Mouse (Mus musculus) embryonic facial prominence, embryonic 15.5 days (tissue): ENCODE results near the gene Spen. TPM values are rescaled to one million over a fixed set of nuclear protein-coding genes. Genes with fewer than 3 reads are reported as not detected.
"Not testable (repeated sequence)": the region's sequence is repeated elsewhere in the genome, so short reads cannot be mapped to it uniquely, and the experiment has no call there.

Experiments
- ATAC-seq: fragments of 200-750 bp; cut with Nextera tagmentation; 2 replicates; pipeline ENCODE4 v1.8.0; 2017; ENCODE audit warnings: low read depth, moderate TSS enrichment; ENCODE audit not compliant: insufficient number of reproducible peaks, low FRiP score, low TSS enrichment
- H3K27ac ChIP-seq: fragments of 300-500 bp; sonication (generic); replicated peaks from 2 replicates; pipeline ENCODE4 v1.5.1; 2015; ENCODE audit warnings: mild to moderate bottlenecking, inconsistent platforms
- H3K27me3 ChIP-seq: fragments of 300-500 bp; sonication (generic); 2 replicates; pipeline ENCODE4 v1.6.1; 2015; ENCODE audit warnings: inconsistent platforms
- H3K36me3 ChIP-seq: fragments of 300-500 bp; sonication (generic); 2 replicates; pipeline ENCODE4 v1.6.1; 2015; ENCODE audit warnings: mild to moderate bottlenecking, inconsistent platforms
- H3K4me1 ChIP-seq: fragments of 300-500 bp; sonication (generic); 2 replicates; pipeline ENCODE4 v1.6.1; 2015; ENCODE audit warnings: inconsistent platforms
- H3K4me2 ChIP-seq: fragments of 300-500 bp; sonication (generic); replicated peaks from 2 replicates; pipeline ENCODE4 v1.6.1; 2015; ENCODE audit warnings: mild to moderate bottlenecking, inconsistent platforms
- H3K4me3 ChIP-seq: fragments of 300-500 bp; sonication (generic); replicated peaks from 2 replicates; pipeline ENCODE4 v1.5.1; 2015; ENCODE audit warnings: mild to moderate bottlenecking, inconsistent platforms
- H3K9ac ChIP-seq: fragments of 300-500 bp; sonication (generic); 2 replicates; pipeline ENCODE4 v1.6.1; 2015; ENCODE audit warnings: inconsistent platforms
- H3K9me3 ChIP-seq: fragments of 300-500 bp; sonication (generic); replicated peaks from 2 replicates; pipeline ENCODE4 v1.6.1; 2016; ENCODE audit warnings: inconsistent platforms
- WGBS: fragments of 180-500 bp; shearing (Covaris S2); methylation state at CpG from one replicate; pipeline ENCODE4 v1.1.7; 2015; 5-methylcytosine and 5-hydroxymethylcytosine counted together
- polyA plus RNA-seq: library from polyadenylated mRNA; unstranded; fragments of >200 nt; fragmentation: Nextera tagmentation; extraction: Ambion mirVana; gene quantifications from 2 replicates; pipeline ENCODE4 v1.2.1, GENCODE M21; 2015

The Spen gene
- polyA plus RNA-seq, 1 experiment from 2014 or later = 10.8 TPM

DNA sequence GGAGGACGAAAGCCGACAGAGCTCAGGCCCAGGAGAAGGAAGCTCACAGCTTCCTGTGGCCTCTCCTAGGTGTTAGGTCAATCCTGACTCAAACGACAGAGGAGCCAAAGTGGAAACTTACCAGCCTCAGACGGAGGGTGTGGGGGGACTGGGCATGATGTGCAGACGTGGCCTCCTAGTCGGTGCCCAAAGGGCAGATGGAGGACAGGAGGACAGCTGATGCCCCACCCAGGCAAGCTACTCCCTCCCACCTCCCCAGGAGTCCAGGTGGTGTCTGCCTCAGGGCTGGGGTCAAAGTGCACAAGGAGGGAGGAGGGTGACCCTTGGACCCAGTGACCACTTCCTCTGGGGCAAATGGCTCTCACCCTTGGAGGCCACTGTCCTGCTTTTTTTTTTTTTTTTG is 32.9 kb upstream of the Spen start:
- no peak for ATAC-seq
- Histone ChIP-seq H3K4me1 (peaks cover 5% of the 10 kb centered on the region), H3K4me2 (no peak overlapping the region), H3K36me3 (no peaks in the 10 kb centered on the region), H3K27ac (no peak overlapping the region), H3K9ac (no peak overlapping the region), H3K9me3 (no peaks in the 10 kb centered on the region), H3K4me3 (no peak overlapping the region), H3K27me3 (no peaks in the 10 kb centered on the region)
- 63% methylated on average over 6 of the region's 6 CpGs for WGBS

DNA sequence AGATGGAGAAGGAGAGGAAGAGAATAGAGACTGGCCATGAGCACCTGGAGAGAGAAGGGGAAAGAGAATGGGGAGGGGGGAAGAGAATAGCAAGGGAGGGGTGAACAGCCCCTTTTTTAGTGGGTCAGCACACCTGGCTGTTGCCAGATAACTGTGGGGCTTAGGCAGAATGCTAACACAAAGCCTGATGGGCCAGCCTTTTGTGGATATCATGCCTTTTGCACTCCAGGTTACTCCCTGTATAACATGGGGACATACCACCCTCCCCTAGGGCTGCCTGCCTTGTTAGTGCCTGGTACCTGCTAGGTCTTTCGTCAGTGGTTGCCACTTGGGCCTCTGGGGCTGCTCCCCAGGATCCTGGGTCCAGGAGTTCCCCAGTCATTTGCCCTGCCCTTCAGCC is 32.4 kb upstream of the Spen start:
- Histone ChIP-seq H3K36me3 (no peaks in the 10 kb centered on the region), H3K9me3 (no peaks in the 10 kb centered on the region), H3K27me3 (no peaks in the 10 kb centered on the region), H3K9ac (no peak overlapping the region), H3K4me3 (no peak overlapping the region), H3K27ac (no peak overlapping the region), H3K4me1 (peaks cover 5% of the 10 kb centered on the region), H3K4me2 (no peak overlapping the region)
- ATAC-seq = no peak
- 83% methylated on average over 1 of the region's 1 CpGs for WGBS

DNA sequence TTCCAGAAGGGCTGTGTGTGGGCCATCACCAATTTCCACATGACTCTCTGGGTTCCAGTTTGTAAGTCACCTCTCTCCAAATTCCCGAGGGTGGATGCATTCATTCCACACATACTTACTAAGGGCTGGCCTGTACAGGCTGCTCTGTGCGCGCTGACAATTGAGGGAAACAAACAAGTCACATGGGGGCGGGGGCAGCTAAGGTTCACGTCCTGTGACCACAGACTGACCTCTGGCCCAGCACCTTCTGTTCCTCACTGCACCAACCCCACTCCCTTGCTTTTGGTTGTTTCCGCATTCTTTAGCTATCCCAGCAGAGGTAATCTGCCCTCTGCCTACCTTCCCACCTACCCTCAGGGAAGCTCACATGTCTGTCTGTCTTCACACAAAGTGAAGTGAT is 31.6 kb upstream of the Spen start:
- no peak for ATAC-seq
- no peaks in the 10 kb centered on the region for H3K9me3 ChIP-seq
- no peak overlapping the region for H3K27ac ChIP-seq
- H3K4me3 ChIP-seq = no peak overlapping the region
- H3K9ac ChIP-seq = no peak overlapping the region
- H3K4me1 ChIP-seq = peaks cover 9% of the 10 kb centered on the region
- H3K27me3 ChIP-seq = no peaks in the 10 kb centered on the region
- WGBS = 59% methylated on average over 6 of the region's 6 CpGs
- H3K4me2 ChIP-seq = no peak overlapping the region
- no peaks in the 10 kb centered on the region for H3K36me3 ChIP-seq

DNA sequence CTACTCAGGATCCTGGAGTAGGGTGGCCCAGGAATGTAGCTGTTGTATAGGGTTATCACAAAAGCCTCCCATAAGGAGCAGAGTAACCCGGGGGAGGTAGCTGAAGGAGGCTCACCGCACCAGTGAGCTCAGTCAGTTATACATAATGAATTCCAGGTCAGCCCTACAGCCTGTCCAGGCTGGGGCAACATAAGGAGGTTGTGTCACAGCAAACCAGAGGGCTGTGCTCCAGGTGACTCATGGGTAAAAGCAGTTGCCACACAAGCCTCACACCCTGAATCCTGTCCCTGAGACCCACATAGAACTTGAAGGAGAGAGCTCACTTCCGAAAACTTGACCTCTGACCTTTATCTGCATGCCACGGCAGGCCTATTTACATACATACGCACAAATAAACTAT is 30.6 kb upstream of the Spen start:
- Histone ChIP-seq H3K4me3 (no peak overlapping the region), H3K36me3 (no peaks in the 10 kb centered on the region), H3K9me3 (no peaks in the 10 kb centered on the region), H3K27me3 (no peaks in the 10 kb centered on the region), H3K4me2 (no peak overlapping the region), H3K4me1 (peaks cover 10% of the 10 kb centered on the region), H3K27ac (no peak overlapping the region), H3K9ac (no peak overlapping the region)
- WGBS = 75% methylated on average over 5 of the region's 5 CpGs
- ATAC-seq = no peak

DNA sequence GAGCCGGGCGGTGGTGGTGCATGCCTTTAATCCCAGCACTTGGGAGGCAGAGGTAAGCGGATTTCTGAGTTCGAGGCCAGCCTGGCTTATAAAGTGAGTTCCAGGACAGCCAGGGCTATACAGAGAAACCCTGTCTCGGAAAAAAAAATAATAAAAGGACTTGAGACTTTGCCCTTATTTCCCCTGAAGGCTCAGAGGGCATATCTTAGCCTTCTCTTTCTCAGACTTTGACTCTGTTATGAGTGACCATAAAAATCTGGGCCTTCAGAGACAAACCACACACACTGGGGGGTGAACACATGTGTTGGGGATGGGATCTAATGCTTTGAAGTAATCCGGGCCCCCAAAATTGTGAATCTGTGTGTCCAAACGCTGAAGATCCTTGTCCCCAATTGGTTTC is 28.8 kb upstream of the Spen start:
- H3K9me3 ChIP-seq, H3K9ac ChIP-seq, H3K27ac ChIP-seq, H3K4me2 ChIP-seq, H3K36me3 ChIP-seq, ATAC-seq, H3K4me3 ChIP-seq, H3K27me3 ChIP-seq: not testable (repeated sequence)
- 85% methylated on average over 7 of the region's 7 CpGs for WGBS
- H3K4me1 ChIP-seq = peaks cover 10% of the 10 kb centered on the region

DNA sequence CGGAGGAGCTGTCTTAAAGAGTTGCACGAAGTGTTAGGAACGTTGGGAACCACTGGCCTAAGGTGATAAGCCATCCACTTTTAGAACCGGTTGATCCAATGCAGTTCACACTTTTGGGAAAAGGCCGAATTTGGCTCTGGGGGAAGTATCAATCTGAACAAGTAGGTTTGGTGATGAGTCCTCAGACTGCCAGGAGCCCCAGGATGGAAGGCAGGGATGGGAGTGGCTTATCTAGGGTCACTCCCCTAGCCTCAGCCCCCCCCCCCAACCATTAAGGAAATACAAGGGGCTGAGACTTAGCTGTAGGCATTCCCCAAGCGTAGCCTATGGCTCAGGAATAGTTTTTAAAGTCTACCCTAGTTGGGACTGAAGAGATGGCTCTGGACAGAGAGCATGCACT is 27.8 kb upstream of the Spen start:
- Histone ChIP-seq H3K36me3 (no peaks in the 10 kb centered on the region), H3K27me3 (no peaks in the 10 kb centered on the region), H3K9me3 (no peaks in the 10 kb centered on the region), H3K4me2 (no peak overlapping the region), H3K4me3 (no peak overlapping the region), H3K9ac (no peak overlapping the region), H3K27ac (peak overlapping the region; percentile 88; the same call in 1 of the 2 replicates), H3K4me1 (peaks cover 13% of the 10 kb centered on the region)
- no peak for ATAC-seq
- WGBS = 91% methylated on average over 6 of the region's 6 CpGs

DNA sequence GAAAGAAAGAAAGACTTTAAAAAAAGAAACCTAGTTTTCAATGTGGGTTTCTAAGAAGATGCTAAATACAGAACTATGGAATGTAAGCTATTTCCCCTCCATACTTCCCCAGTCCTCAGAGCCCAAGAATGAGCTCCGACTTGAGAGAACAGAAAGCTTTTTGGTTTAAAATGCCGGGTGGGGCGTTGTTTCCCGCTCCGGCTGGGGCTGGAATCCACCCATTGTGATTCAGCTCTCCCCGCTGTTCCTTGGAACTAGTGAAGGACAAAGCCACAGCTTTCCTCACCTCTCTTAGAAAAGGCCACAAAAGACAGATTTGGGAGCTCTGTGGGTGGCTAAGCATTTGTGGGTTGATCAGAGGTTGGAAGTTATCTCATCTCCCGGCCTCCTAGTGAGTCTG is 26.9 kb upstream of the Spen start:
- Histone ChIP-seq H3K27ac (peak overlapping the region; percentile 88), H3K4me2 (no peak overlapping the region), H3K27me3 (no peaks in the 10 kb centered on the region), H3K36me3 (no peaks in the 10 kb centered on the region), H3K4me3 (no peak overlapping the region), H3K9ac (no peak overlapping the region), H3K4me1 (peaks cover 14% of the 10 kb centered on the region), H3K9me3 (no peaks in the 10 kb centered on the region)
- 17% methylated on average over 7 of the region's 7 CpGs for WGBS
- peak; percentile 64 for ATAC-seq

DNA sequence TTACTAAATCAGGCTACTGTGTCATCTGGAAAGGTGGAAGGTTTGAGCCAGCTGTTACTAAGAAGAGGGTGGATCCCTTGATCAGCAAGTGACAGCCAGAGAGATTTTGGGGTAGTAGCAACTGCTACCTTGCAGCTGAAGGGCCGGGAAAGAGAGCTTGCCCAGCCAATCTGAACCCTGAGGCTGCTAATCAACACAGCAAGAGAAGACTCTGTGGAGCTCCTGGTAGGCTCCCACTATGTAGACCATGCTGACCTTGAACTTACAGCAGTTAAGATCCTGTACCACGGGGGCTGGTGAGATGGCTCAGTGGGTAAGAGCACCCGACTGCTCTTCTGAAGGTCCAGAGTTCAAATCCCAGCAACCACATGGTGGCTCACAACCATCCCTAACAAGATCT is 26.3 kb upstream of the Spen start:
- H3K27ac ChIP-seq = peak overlapping the region; percentile 51; the same call in 1 of the 2 replicates
- H3K4me1 ChIP-seq = peaks cover 19% of the 10 kb centered on the region
- H3K4me2 ChIP-seq = no peak overlapping the region
- no peaks in the 10 kb centered on the region for H3K27me3 ChIP-seq
- no peaks in the 10 kb centered on the region for H3K9me3 ChIP-seq
- no peak overlapping the region for H3K4me3 ChIP-seq
- 72% methylated on average over 3 of the region's 3 CpGs for WGBS
- no peak overlapping the region for H3K9ac ChIP-seq
- H3K36me3 ChIP-seq = no peaks in the 10 kb centered on the region
- ATAC-seq = no peak

DNA sequence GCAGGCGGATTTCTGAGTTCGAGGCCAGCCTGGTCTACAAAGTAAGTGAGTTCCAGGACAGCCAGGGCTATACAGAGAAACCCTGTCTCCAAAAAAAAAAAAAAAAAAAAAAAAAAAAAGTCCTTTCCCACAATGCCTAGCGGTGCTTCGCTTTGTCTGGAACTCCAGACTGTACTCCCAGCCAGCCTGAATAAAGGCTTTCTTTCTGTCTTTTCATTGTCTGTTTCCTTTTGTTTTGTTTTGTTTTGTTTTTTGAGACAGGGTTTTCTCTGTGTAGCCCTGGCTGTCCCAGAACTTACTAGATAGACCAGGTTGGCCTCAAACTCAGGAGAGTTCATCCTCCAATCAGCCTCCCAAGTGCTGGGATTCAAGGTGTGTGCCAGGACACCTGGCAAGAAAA is 25.8 kb upstream of the Spen start:
- no peaks in the 10 kb centered on the region for H3K27me3 ChIP-seq
- no peaks in the 10 kb centered on the region for H3K36me3 ChIP-seq
- H3K4me1 ChIP-seq = peaks cover 24% of the 10 kb centered on the region
- H3K9ac ChIP-seq = no peak overlapping the region
- no peak overlapping the region for H3K4me3 ChIP-seq
- H3K27ac ChIP-seq = no peak overlapping the region
- no peaks in the 10 kb centered on the region for H3K9me3 ChIP-seq
- no peak for ATAC-seq
- 94% methylated on average over 4 of the region's 4 CpGs for WGBS
- H3K4me2 ChIP-seq = no peak overlapping the region

DNA sequence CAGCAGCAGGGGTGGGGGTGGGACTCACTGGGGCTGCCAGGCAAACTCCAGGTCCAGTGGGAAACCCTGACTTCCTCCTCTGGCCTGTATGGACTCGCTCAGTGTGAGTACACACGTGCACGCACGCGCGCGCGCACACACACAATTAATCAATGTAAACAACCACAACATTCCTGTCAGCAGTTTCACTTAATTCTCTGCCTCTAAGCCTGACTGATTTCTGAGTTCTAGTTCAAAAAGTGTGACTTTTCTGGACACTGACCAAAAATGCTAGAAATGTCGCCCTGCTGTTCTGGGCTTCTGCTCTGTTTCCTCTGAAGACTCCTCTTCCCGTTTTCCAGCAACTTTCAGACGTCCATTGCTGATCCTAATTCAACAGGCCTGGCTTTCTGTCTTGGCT is 23.9 kb upstream of the Spen start:
- no peak for ATAC-seq
- H3K27me3 ChIP-seq = no peaks in the 10 kb centered on the region
- H3K4me1 ChIP-seq = peaks cover 37% of the 10 kb centered on the region
- H3K9ac ChIP-seq = no peak overlapping the region
- H3K36me3 ChIP-seq = no peaks in the 10 kb centered on the region
- peak overlapping the region; percentile 51; the same call in 1 of the 2 replicates for H3K27ac ChIP-seq
- 63% methylated on average over 11 of the region's 11 CpGs for WGBS
- no peak overlapping the region for H3K4me3 ChIP-seq
- no peaks in the 10 kb centered on the region for H3K9me3 ChIP-seq
- H3K4me2 ChIP-seq = no peak overlapping the region

DNA sequence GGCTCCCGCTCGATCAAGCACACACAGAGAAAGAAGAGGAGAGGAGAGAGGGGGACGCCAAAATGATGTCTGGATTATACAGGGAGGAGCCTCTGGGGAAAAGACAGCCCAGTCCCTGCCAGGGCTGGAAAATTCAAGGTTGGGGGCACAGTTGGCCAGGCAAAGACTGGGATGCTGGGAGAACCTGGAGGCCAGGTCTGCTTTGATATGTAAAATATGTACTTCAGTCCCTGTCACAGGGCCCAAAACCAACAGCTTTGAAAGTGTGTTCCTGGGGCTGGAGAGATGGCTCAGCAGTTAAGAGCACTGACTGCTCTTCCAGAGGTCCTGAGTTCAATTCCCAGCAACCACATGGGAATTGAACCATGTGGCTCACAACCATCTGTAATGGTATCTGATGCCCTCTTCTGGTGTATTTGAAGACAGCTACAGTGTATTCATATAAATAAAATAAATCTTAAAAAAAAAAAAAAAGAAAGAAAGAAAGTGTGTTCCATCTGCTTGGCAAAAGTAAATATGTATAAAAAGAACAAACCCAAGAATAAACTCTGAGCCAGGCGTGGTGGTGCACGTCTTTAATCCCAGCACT is 23.0 kb upstream of the Spen start:
- not testable (repeated sequence) for H3K4me2 ChIP-seq, ATAC-seq, H3K36me3 ChIP-seq, H3K9me3 ChIP-seq, H3K27me3 ChIP-seq, H3K27ac ChIP-seq, H3K4me3 ChIP-seq, H3K9ac ChIP-seq
- peaks cover 37% of the 10 kb centered on the region for H3K4me1 ChIP-seq
- 74% methylated on average over 5 of the region's 5 CpGs for WGBS

DNA sequence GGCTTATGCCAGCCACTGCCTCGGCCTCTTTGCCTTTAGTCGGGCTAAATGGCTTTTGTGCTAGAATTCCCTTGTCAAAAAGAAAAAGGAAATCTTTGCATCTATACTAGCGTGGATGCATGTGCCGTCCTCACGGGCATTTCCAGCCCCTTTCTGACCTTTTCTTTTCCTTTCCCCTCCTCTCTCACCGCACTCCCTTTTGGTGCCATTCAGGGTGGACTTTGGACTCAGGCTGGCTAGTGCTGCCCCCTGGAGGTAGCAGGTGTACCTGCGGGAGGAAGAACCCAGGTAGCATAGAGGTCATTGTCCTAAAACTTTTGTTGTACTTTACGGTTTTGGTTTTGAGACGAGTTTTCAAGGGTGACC is 21.5 kb upstream of the Spen start:
- Histone ChIP-seq H3K4me1 (peaks cover 34% of the 10 kb centered on the region), H3K4me2 (peak overlapping the region; percentile 82), H3K27ac (peak overlapping the region; percentile 89), H3K9me3 (no peaks in the 10 kb centered on the region), H3K9ac (peak overlapping the region; percentile 6), H3K36me3 (no peaks in the 10 kb centered on the region), H3K27me3 (no peaks in the 10 kb centered on the region), H3K4me3 (peak overlapping the region; percentile 39)
- WGBS = 2% methylated on average over 9 of the region's 9 CpGs
- 0 out of 2 replicates have a peak, but pooled peaks have one; percentile 29 for ATAC-seq
